Mouse (Mus musculus) ES-E14 (cell line): ENCODE measurements around the gene Olfr1246.

Source experiments
- HCFC1 ChIP-seq: IDR thresholded peaks from 2 replicates; pipeline ENCODE4 v1.6.1; 2012; ENCODE audit warnings: low read length, inconsistent platforms, borderline replicate concordance; ENCODE audit not compliant: insufficient read depth
- ZC3H11A ChIP-seq: IDR thresholded peaks from 2 replicates; pipeline ENCODE4 v1.6.1; 2012; ENCODE audit warnings: low read depth, mild to moderate bottlenecking, inconsistent platforms, low read length, borderline replicate concordance
- ZNF384 ChIP-seq: IDR thresholded peaks from 2 replicates; pipeline ENCODE4 v1.6.1; 2012; ENCODE audit warnings: low read depth, low read length, inconsistent platforms

GRCm38 (mm10) chr2:89578347-89578746 is 14.6 kb downstream of the Olfr1246 start, which contains the start of gene Olfr1245:
- no peak for TF ChIP-seq ZC3H11A
- no peak for TF ChIP-seq HCFC1
- no peak for TF ChIP-seq ZNF384
